Mouse (Mus musculus): ENCODE measurements around the gene Tcea3. TPM values are rescaled to one million over a fixed set of nuclear protein-coding genes. Genes with fewer than 3 reads are reported as not detected.

Gene Tcea3
- polyA plus RNA-seq, 1 experiment from 2014 or later = 0.71 TPM

DNA sequence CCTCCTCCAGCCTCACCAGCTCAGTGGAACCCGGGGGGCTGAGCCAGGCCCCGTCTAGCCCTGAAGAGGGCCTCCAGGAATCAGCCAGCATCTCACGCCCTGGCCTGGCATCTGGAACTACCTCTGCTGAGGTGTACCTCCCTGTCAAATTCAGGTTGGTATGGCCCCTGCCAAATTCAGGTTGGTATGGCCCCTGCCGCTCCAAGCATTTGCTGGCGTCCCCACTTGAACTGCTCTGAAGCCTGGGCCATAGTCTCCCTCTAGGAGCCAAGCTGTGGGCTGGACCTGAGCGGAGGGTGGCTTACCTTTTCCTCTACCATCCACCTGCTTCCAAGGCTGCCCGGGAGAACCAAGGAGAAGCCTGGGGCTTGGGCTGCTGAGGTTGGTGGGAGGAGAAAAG lies 4.8 kb upstream of the Tcea3 start:
- Histone ChIP-seq H3K27me3 (ENCODE audit: control insufficient read depth, insufficient read depth, low read length) (peaks cover 11% of the 10 kb centered on the region), H3K9ac (replicated peaks; ENCODE audit: low read depth, low read length) (no peak overlapping the region), H3K36me3 (ENCODE audit: control insufficient read depth, insufficient read depth, low read length) (no peaks in the 10 kb centered on the region), H3K27ac (ENCODE audit: low read depth, low read length) (no peak overlapping the region), H3K4me3 (ENCODE audit: low read depth, low read length) (no peak overlapping the region), H3K4me2 (ENCODE audit: low read depth, low read length) (no peak overlapping the region), H3K9me3 (ENCODE audit: control insufficient read depth, low read length) (no peaks in the 10 kb centered on the region), H3K4me1 (ENCODE audit: control insufficient read depth, insufficient read depth, low read length) (peaks cover 12% of the 10 kb centered on the region)
- no peak for ATAC-seq (ENCODE audit: low read depth)
- 79% methylated on average over 7 of the region's 7 CpGs for WGBS

DNA sequence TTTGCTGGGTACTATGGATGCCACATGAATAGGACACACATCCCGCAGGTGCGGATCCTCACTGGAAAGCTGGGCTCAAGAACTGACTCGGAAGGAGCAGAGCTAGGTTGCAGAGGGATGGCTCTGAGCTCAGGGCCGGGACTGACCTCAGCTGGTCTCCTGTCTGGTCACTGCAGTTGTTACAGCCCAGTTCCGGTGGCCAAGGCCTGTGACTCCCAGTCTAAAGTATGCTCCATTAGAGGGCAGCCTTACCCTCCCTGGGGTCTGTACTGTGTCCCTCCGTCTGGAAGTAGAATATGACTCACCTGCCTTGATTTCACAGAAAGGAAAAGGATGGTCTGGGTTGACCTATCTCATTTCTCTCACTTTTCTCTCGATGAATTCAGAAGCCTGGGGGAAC lies 3.3 kb upstream of the Tcea3 start:
- Histone ChIP-seq H3K4me3 (ENCODE audit: low read depth, low read length) (no peak overlapping the region), H3K4me1 (ENCODE audit: control insufficient read depth, insufficient read depth, low read length) (peaks cover 22% of the 10 kb centered on the region), H3K4me2 (ENCODE audit: low read depth, low read length) (no peak overlapping the region), H3K27ac (ENCODE audit: low read depth, low read length) (no peak overlapping the region), H3K36me3 (ENCODE audit: control insufficient read depth, insufficient read depth, low read length) (no peaks in the 10 kb centered on the region), H3K9ac (replicated peaks; ENCODE audit: low read depth, low read length) (no peak overlapping the region), H3K27me3 (ENCODE audit: control insufficient read depth, insufficient read depth, low read length) (peaks cover 11% of the 10 kb centered on the region), H3K9me3 (ENCODE audit: control insufficient read depth, low read length) (no peaks in the 10 kb centered on the region)
- WGBS = 73% methylated on average over 7 of the region's 7 CpGs
- no peak for ATAC-seq (ENCODE audit: low read depth)

DNA sequence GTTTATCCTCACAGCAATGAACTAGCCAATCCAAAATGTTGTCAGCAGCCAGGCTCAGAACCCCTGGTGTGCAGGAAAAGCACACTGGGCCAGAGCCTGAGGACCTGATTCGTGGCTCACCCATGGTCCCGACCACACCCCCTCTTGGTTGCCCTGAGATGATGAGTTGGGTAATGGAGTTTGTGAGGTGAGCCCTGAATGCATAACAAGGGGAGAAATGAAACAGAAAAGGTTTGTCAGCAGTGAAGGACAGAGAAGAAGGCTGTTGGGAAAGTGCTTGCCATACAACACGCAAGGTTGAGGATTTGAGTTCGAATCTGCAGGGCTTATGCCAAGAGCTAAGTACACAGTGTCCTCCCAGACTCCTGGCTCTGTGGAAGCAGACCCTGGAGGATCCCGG lies 1.8 kb upstream of the Tcea3 start:
- Histone ChIP-seq H3K4me1 (ENCODE audit: control insufficient read depth, insufficient read depth, low read length) (peaks cover 22% of the 10 kb centered on the region), H3K4me2 (ENCODE audit: low read depth, low read length) (no peak overlapping the region), H3K9me3 (ENCODE audit: control insufficient read depth, low read length) (no peaks in the 10 kb centered on the region), H3K27me3 (ENCODE audit: control insufficient read depth, insufficient read depth, low read length) (peaks cover 18% of the 10 kb centered on the region), H3K4me3 (ENCODE audit: low read depth, low read length) (no peak overlapping the region), H3K9ac (replicated peaks; ENCODE audit: low read depth, low read length) (no peak overlapping the region), H3K36me3 (ENCODE audit: control insufficient read depth, insufficient read depth, low read length) (no peaks in the 10 kb centered on the region), H3K27ac (ENCODE audit: low read depth, low read length) (no peak overlapping the region)
- ATAC-seq (ENCODE audit: low read depth) = no peak
- 44% methylated on average over 5 of the region's 5 CpGs for WGBS

DNA sequence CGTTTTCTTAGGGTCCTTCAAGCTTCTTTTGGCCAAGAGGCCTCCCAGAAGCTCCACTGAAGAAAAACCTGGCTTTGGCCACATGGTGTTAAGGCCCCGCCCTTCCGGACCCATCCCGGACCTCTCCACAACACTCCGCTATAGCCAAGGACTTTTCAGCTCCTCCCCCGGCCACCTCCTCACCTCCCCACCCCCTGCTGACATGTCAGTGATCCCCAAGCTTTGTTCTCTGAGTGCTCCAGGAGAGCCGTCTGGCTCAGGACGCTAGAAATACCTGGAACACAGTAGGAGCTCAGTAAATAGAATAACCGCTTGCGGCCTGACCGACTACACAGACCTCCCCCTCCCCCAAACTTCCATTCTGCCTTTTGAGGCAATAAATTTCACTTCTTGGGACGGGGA lies 960 bp upstream of the Tcea3 start:
- no peaks in the 10 kb centered on the region for H3K36me3 ChIP-seq (ENCODE audit: control insufficient read depth, insufficient read depth, low read length)
- no peak overlapping the region for H3K4me3 ChIP-seq (ENCODE audit: low read depth, low read length)
- H3K9ac ChIP-seq (replicated peaks; ENCODE audit: low read depth, low read length) = no peak overlapping the region
- ATAC-seq (ENCODE audit: low read depth) = no peak
- no peaks in the 10 kb centered on the region for H3K9me3 ChIP-seq (ENCODE audit: control insufficient read depth, low read length)
- H3K4me2 ChIP-seq (ENCODE audit: low read depth, low read length) = peak overlapping the region; percentile 6; the same call in 1 of the 2 replicates
- H3K4me1 ChIP-seq (ENCODE audit: control insufficient read depth, insufficient read depth, low read length) = peaks cover 22% of the 10 kb centered on the region
- peaks cover 18% of the 10 kb centered on the region for H3K27me3 ChIP-seq (ENCODE audit: control insufficient read depth, insufficient read depth, low read length)
- no peak overlapping the region for H3K27ac ChIP-seq (ENCODE audit: low read depth, low read length)
- WGBS = 2% methylated on average over 12 of the region's 12 CpGs

DNA sequence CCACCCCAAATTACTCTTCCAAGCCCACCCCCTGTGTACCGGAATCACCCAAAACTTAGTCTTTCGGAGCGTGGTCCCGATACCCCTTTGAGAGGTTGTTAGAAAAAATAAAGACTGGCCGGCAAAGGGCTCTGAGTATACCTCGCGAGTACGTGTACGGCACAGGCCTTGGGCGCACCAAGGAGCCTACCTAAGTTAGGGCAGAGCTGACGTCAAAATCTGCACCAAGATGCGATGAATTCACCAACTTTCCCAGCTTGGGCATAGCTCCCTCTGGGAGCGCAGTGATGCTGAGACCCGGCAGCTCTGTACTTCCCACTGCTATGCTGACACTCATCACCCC lies 172 bp upstream of the Tcea3 start:
- Histone ChIP-seq H3K4me3 (ENCODE audit: low read depth, low read length) (peak overlapping the region; percentile 31), H3K4me2 (ENCODE audit: low read depth, low read length) (peak overlapping the region; percentile 58), H3K4me1 (ENCODE audit: control insufficient read depth, insufficient read depth, low read length) (peaks cover 22% of the 10 kb centered on the region), H3K36me3 (ENCODE audit: control insufficient read depth, insufficient read depth, low read length) (no peaks in the 10 kb centered on the region), H3K9me3 (ENCODE audit: control insufficient read depth, low read length) (no peaks in the 10 kb centered on the region), H3K27ac (ENCODE audit: low read depth, low read length) (no peak overlapping the region), H3K27me3 (ENCODE audit: control insufficient read depth, insufficient read depth, low read length) (peaks cover 18% of the 10 kb centered on the region), H3K9ac (replicated peaks; ENCODE audit: low read depth, low read length) (no peak overlapping the region)
- no peak for ATAC-seq (ENCODE audit: low read depth)
- WGBS = under 1% methylated on average over 14 of the region's 14 CpGs

DNA sequence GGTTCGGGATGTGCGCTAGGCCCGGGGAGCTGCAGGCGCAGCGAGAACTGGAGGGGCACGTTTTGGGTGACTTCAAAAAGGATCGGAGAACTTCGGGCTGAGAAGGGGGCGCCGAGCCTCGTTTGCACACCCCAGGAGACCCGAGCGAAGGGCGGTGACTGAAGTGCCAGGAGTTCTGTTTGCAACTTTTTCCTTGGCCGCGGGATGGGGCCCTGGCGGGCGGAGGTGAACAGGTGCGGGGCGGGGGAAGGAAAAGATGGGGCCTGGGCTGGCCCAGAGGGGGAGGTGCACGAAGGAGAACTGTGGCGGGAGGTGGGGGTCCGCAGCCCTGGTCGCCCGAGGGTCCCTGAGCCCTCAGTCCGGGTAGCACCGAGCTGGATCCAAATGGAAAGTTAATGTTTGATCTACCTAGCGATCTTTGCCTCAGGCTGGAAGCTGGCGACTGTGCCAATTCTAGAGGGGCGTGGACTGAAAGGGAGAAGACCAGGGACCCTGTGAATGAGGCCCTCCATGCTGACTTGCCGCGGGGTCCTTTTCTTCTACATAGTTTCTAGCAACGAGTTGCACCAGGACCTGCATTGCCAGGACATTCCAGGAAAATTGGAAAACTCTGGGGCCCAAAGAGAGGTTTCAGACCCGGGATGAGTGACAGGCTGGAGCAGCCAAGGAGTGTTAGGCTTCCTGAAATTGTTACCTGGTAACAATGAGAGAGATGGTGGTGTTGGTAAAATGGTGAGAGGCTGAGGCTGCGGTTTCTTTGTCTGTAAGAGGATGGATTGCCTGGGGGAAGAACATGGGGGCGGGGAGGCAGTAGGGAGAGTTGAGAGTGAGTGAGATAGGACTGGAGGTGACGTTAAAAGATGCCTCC lies 1.2 kb downstream of the Tcea3 start:
- H3K27ac ChIP-seq (ENCODE audit: low read depth, low read length) = no peak overlapping the region
- H3K4me2 ChIP-seq (ENCODE audit: low read depth, low read length) = peak overlapping the region; percentile 58
- no peaks in the 10 kb centered on the region for H3K36me3 ChIP-seq (ENCODE audit: control insufficient read depth, insufficient read depth, low read length)
- no peak overlapping the region for H3K9ac ChIP-seq (replicated peaks; ENCODE audit: low read depth, low read length)
- WGBS = under 1% methylated on average over 37 of the region's 37 CpGs
- peak overlapping the region; percentile 31 for H3K4me3 ChIP-seq (ENCODE audit: low read depth, low read length)
- peaks cover 18% of the 10 kb centered on the region for H3K27me3 ChIP-seq (ENCODE audit: control insufficient read depth, insufficient read depth, low read length)
- peaks cover 22% of the 10 kb centered on the region for H3K4me1 ChIP-seq (ENCODE audit: control insufficient read depth, insufficient read depth, low read length)
- no peak for ATAC-seq (ENCODE audit: low read depth)
- H3K9me3 ChIP-seq (ENCODE audit: control insufficient read depth, low read length) = no peaks in the 10 kb centered on the region

DNA sequence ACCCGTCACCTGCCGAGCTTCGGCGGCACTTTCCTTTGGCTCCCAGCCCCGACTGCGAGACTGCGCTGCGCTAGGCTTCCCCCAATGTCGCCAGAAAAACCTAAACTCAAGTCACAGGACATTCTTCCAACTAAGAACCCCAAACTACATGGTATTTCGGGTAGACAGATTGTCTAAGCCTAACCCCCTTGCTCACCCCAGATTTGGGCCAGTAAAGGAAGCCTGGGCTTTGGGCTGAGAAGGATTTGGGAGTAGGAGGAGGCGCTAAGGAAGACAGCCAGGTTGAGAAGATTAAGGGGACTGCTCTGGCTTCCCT lies 1.8 kb downstream of the Tcea3 start:
- Histone ChIP-seq H3K9me3 (ENCODE audit: control insufficient read depth, low read length) (no peaks in the 10 kb centered on the region), H3K27me3 (ENCODE audit: control insufficient read depth, insufficient read depth, low read length) (peaks cover 18% of the 10 kb centered on the region), H3K4me1 (ENCODE audit: control insufficient read depth, insufficient read depth, low read length) (peaks cover 22% of the 10 kb centered on the region), H3K27ac (ENCODE audit: low read depth, low read length) (no peak overlapping the region), H3K4me2 (ENCODE audit: low read depth, low read length) (no peak overlapping the region), H3K9ac (replicated peaks; ENCODE audit: low read depth, low read length) (no peak overlapping the region), H3K4me3 (ENCODE audit: low read depth, low read length) (no peak overlapping the region), H3K36me3 (ENCODE audit: control insufficient read depth, insufficient read depth, low read length) (no peaks in the 10 kb centered on the region)
- 9% methylated on average over 11 of the region's 11 CpGs for WGBS
- ATAC-seq (ENCODE audit: low read depth) = no peak

DNA sequence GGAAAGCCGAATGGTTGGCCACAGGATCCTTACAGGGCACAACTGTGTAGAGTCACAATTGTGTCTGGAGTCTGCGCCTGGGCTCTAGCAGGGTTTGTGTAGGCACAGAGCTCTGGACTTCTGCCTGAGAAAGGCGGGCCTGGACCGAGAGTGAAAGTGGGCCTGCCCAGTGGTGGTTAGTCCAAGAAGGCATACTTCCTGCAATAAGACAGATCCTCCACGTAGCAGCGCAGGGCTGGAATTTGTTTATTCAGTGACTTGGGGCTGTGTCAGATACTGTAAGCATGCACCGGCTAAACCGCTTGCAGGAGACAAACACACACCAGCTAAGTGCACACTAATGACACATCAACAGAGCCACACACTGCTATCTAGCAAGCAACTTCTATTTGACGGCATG lies 2.3 kb downstream of the Tcea3 start:
- H3K36me3 ChIP-seq (ENCODE audit: control insufficient read depth, insufficient read depth, low read length) = no peaks in the 10 kb centered on the region
- H3K27me3 ChIP-seq (ENCODE audit: control insufficient read depth, insufficient read depth, low read length) = peaks cover 18% of the 10 kb centered on the region
- H3K4me2 ChIP-seq (ENCODE audit: low read depth, low read length) = no peak overlapping the region
- no peaks in the 10 kb centered on the region for H3K9me3 ChIP-seq (ENCODE audit: control insufficient read depth, low read length)
- H3K9ac ChIP-seq (replicated peaks; ENCODE audit: low read depth, low read length) = no peak overlapping the region
- H3K27ac ChIP-seq (ENCODE audit: low read depth, low read length) = no peak overlapping the region
- ATAC-seq (ENCODE audit: low read depth) = no peak
- no peak overlapping the region for H3K4me3 ChIP-seq (ENCODE audit: low read depth, low read length)
- WGBS = 56% methylated on average over 9 of the region's 9 CpGs
- H3K4me1 ChIP-seq (ENCODE audit: control insufficient read depth, insufficient read depth, low read length) = peaks cover 22% of the 10 kb centered on the region

DNA sequence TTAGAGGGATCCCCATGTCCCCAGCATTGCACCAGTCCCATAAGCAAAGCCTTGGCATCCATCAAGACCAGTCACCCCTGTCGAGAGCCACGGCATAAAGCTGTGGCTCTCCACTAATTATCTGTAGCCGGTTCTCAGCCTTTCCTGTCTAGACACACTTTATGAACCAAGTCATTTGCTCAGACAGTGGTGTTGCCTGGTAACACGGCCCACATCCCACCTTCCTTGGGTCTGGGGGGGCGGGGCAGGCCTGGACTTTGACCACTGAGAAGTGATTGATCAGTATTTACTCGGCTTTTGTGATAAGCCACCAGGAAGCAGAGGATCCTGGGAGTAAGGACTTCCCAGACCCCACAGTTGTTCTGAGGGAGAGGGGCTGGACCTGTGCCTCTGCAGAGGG lies 8.4 kb downstream of the Tcea3 start:
- Histone ChIP-seq H3K4me3 (ENCODE audit: low read depth, low read length) (no peak overlapping the region), H3K9me3 (ENCODE audit: control insufficient read depth, low read length) (no peaks in the 10 kb centered on the region), H3K4me2 (ENCODE audit: low read depth, low read length) (no peak overlapping the region), H3K27me3 (ENCODE audit: control insufficient read depth, insufficient read depth, low read length) (no peaks in the 10 kb centered on the region), H3K27ac (ENCODE audit: low read depth, low read length) (no peak overlapping the region), H3K9ac (replicated peaks; ENCODE audit: low read depth, low read length) (no peak overlapping the region), H3K4me1 (ENCODE audit: control insufficient read depth, insufficient read depth, low read length) (no peaks in the 10 kb centered on the region), H3K36me3 (ENCODE audit: control insufficient read depth, insufficient read depth, low read length) (no peaks in the 10 kb centered on the region)
- WGBS = 47% methylated on average over 6 of the region's 6 CpGs
- no peak for ATAC-seq (ENCODE audit: low read depth)
